Mouse (Mus musculus) CH12.LX (cell line): Measurements from ENCODE around the gene Phf21a. TPM values are rescaled to one million over a fixed set of nuclear protein-coding genes. Genes with fewer than 3 reads are reported as not detected.

Source experiments
- DNase-seq: peaks from one replicate; pipeline ENCODE4 v3.0.0-alpha.2; 2013; ENCODE audit errors: extremely low read depth
- H3K27ac ChIP-seq: 2 replicates; pipeline ENCODE4 v1.5.1; 2012; ENCODE audit warnings: low read depth, mild to moderate bottlenecking, control low read depth, moderate library complexity; ENCODE audit not compliant: insufficient read depth
- H3K27me3 ChIP-seq: replicated peaks from 2 replicates; pipeline ENCODE3; 2012; ENCODE audit warnings: inconsistent platforms
- H3K36me3 ChIP-seq, 2 experiments: replicated peaks in 1 of 2; 2 replicates each; pipeline versions ENCODE3 to v1.6.1; 2012; ENCODE audit warnings: inconsistent platforms in 1 of 2, low read length in 1 of 2, mild to moderate bottlenecking in 1 of 2, mixed read lengths in 1 of 2, moderate library complexity in 1 of 2; ENCODE audit not compliant: control insufficient read depth in 1 of 2, insufficient read depth in 1 of 2
- H3K4me1 ChIP-seq, 2 experiments: 2 replicates each; pipeline ENCODE4 v1.6.1; 2012; ENCODE audit warnings: inconsistent platforms in 1 of 2, moderate library complexity in 1 of 2; ENCODE audit not compliant: insufficient read depth in 2 of 2, control insufficient read depth in 1 of 2
- H3K4me2 ChIP-seq: 2 replicates; pipeline ENCODE4 v1.6.1; 2012; ENCODE audit warnings: low read depth, mild to moderate bottlenecking, control low read depth; ENCODE audit not compliant: poor library complexity, insufficient read depth, severe bottlenecking
- H3K4me3 ChIP-seq, 3 experiments: fragments of 150-350 bp in 1 of 3; sonication (generic) in 1 of 3; replicated peaks in 1 of 3; 2 replicates each; pipeline versions ENCODE3 to v1.5.1; 2011 to 2012; ENCODE audit warnings: low read depth in 2 of 3, low read length in 2 of 3, mild to moderate bottlenecking in 2 of 3, moderate library complexity in 2 of 3, control low read depth in 1 of 3, improper control_type of control experiment in 1 of 3, inconsistent platforms in 1 of 3, mixed read lengths in 1 of 3; ENCODE audit not compliant: poor library complexity in 1 of 3
- H3K79me2 ChIP-seq: replicated peaks from 2 replicates; pipeline ENCODE4 v1.6.1; 2012; ENCODE audit warnings: mild to moderate bottlenecking, moderate library complexity; ENCODE audit not compliant: control insufficient read depth, poor library complexity, insufficient read depth, severe bottlenecking; ENCODE audit errors: extremely low read depth
- H3K9ac ChIP-seq: 2 replicates; pipeline ENCODE4 v1.6.1; 2012; ENCODE audit warnings: low read depth, mild to moderate bottlenecking, control low read depth, moderate library complexity; ENCODE audit not compliant: insufficient read depth
- H3K9me3 ChIP-seq: replicated peaks from 2 replicates; pipeline ENCODE3; 2012; ENCODE audit warnings: low read length, inconsistent platforms, mixed read lengths
- EP300 ChIP-seq: IDR thresholded peaks from 2 replicates; pipeline ENCODE4 v1.6.1; 2011; ENCODE audit warnings: low read length, improper control_type of control experiment
- ETS1 ChIP-seq: conservative IDR thresholded peaks from 2 replicates; pipeline ENCODE4 v1.6.1; 2012; ENCODE audit warnings: low read depth, mild to moderate bottlenecking, inconsistent platforms, low read length, improper control_type of control experiment, moderate library complexity
- GABPA ChIP-seq: IDR thresholded peaks from 2 replicates; pipeline ENCODE4 v1.6.1; 2012; ENCODE audit warnings: low read depth, low read length, improper control_type of control experiment, inconsistent platforms; ENCODE audit not compliant: insufficient replicate concordance
- JUN ChIP-seq: IDR thresholded peaks from 2 replicates; pipeline ENCODE4 v1.6.1; 2011; ENCODE audit warnings: low read depth, mild to moderate bottlenecking, low read length, improper control_type of control experiment, moderate library complexity; ENCODE audit not compliant: insufficient read depth
- JUND ChIP-seq: conservative IDR thresholded peaks from 2 replicates; pipeline ENCODE4 v1.6.1; 2011; ENCODE audit warnings: low read depth, low read length, improper control_type of control experiment
- KAT2A ChIP-seq: IDR thresholded peaks from 2 replicates; pipeline ENCODE4 v1.6.1; 2012; ENCODE audit warnings: low read length, improper control_type of control experiment, inconsistent platforms; ENCODE audit not compliant: insufficient replicate concordance
- MAFK ChIP-seq: IDR thresholded peaks from 2 replicates; pipeline ENCODE4 v1.6.1; 2011; ENCODE audit warnings: low read length, improper control_type of control experiment; ENCODE audit not compliant: insufficient replicate concordance
- MAX ChIP-seq: IDR thresholded peaks from 2 replicates; pipeline ENCODE4 v1.6.1; 2011; ENCODE audit warnings: low read length, improper control_type of control experiment
- MAZ ChIP-seq: IDR thresholded peaks from 2 replicates; pipeline ENCODE4 v1.6.1; 2012; ENCODE audit warnings: low read depth, mild to moderate bottlenecking, inconsistent platforms, low read length, improper control_type of control experiment, moderate library complexity
- MEF2A ChIP-seq: IDR thresholded peaks from 2 replicates; pipeline ENCODE4 v1.6.1; 2014; ENCODE audit warnings: low read depth, mild to moderate bottlenecking, inconsistent platforms, low read length, improper control_type of control experiment, borderline replicate concordance
- MXI1 ChIP-seq: IDR thresholded peaks from 2 replicates; pipeline ENCODE4 v1.6.1; 2011; ENCODE audit warnings: mild to moderate bottlenecking, low read depth, low read length, improper control_type of control experiment
- MYC ChIP-seq: IDR thresholded peaks from 2 replicates; pipeline ENCODE4 v1.6.1; 2011; ENCODE audit warnings: low read depth, mild to moderate bottlenecking, improper control_type of control experiment, low read length
- NELFE ChIP-seq: IDR thresholded peaks from 2 replicates; pipeline ENCODE4 v1.6.1; 2011; ENCODE audit warnings: low read depth, low read length, improper control_type of control experiment
- NRF1 ChIP-seq: IDR thresholded peaks from 2 replicates; pipeline ENCODE4 v1.6.1; 2014; ENCODE audit warnings: low read depth, mild to moderate bottlenecking, inconsistent platforms, low read length, improper control_type of control experiment, moderate library complexity
- PAX5 ChIP-seq: IDR thresholded peaks from 2 replicates; pipeline ENCODE4 v1.6.1; 2012; ENCODE audit warnings: low read length, inconsistent platforms, mixed read lengths
- POLR2A ChIP-seq: IDR thresholded peaks from 2 replicates; pipeline ENCODE4 v1.6.1; 2011; ENCODE audit warnings: low read depth, mild to moderate bottlenecking, improper control_type of control experiment, low read length
- RAD21 ChIP-seq: IDR thresholded peaks from 2 replicates; pipeline ENCODE4 v1.6.1; 2011; ENCODE audit warnings: low read depth, mild to moderate bottlenecking, low read length, improper control_type of control experiment, moderate library complexity
- RCOR1 ChIP-seq: conservative IDR thresholded peaks from 2 replicates; pipeline ENCODE4 v1.6.1; 2012; ENCODE audit warnings: low read depth, mild to moderate bottlenecking, inconsistent platforms, low read length, improper control_type of control experiment
- SIN3A ChIP-seq: IDR thresholded peaks from 2 replicates; pipeline ENCODE4 v1.6.1; 2012; ENCODE audit warnings: low read length, improper control_type of control experiment, inconsistent platforms
- SMC3 ChIP-seq: IDR thresholded peaks from 2 replicates; pipeline ENCODE4 v1.6.1; 2011; ENCODE audit warnings: low read depth, low read length, improper control_type of control experiment
- TBP ChIP-seq: conservative IDR thresholded peaks from 2 replicates; pipeline ENCODE4 v1.6.1; 2011; ENCODE audit warnings: low read depth, low read length, improper control_type of control experiment
- TCF12 ChIP-seq: IDR thresholded peaks from 2 replicates; pipeline ENCODE4 v1.6.1; 2014; ENCODE audit warnings: low read depth, mild to moderate bottlenecking, inconsistent platforms, low read length, improper control_type of control experiment
- UBTF ChIP-seq: IDR thresholded peaks from 2 replicates; pipeline ENCODE4 v1.6.1; 2012; ENCODE audit warnings: low read depth, mild to moderate bottlenecking, inconsistent platforms, low read length, improper control_type of control experiment, moderate library complexity
- USF1 ChIP-seq: IDR thresholded peaks from 2 replicates; pipeline ENCODE4 v1.6.1; 2014; ENCODE audit warnings: low read depth, mild to moderate bottlenecking, inconsistent platforms, low read length, improper control_type of control experiment
- USF2 ChIP-seq: conservative IDR thresholded peaks from 2 replicates; pipeline ENCODE4 v1.6.1; 2011; ENCODE audit warnings: low read depth, low read length, improper control_type of control experiment
- ZC3H11A ChIP-seq: IDR thresholded peaks from 2 replicates; pipeline ENCODE4 v1.6.1; 2012; ENCODE audit warnings: low read depth, mild to moderate bottlenecking, inconsistent platforms, low read length, improper control_type of control experiment
- dilution Hi-C: fragments of 300-500 bp; cut with MboI; formaldehyde crosslinking; loops from 2 replicates; pipeline ENCODE4 v1.14.3; 2020; ENCODE audit warnings: low sequenced_read_pairs; ENCODE audit not compliant: extremely low pct_unique_long_range_greater_than_20kb, extremely low pct_ligation_motif_present
- in situ Hi-C: fragments of 300-500 bp; cut with MboI; formaldehyde crosslinking; loops from 3 replicates; pipeline ENCODE4 v1.14.3; 2019; ENCODE audit warnings: low sequenced_read_pairs, low pct_ligation_motif_present, low pct_unique_long_range_greater_than_20kb, mixed read lengths
- polyA plus RNA-seq: library from polyadenylated mRNA; unstranded; fragments of >175 nt; gene quantifications from 2 replicates; pipeline ENCODE4 v1.2.1, GENCODE M21; 2012; ENCODE audit warnings: low read depth; ENCODE audit not compliant: insufficient read length
- total RNA-seq, 2 experiments: library from RNA; depleted of rRNA; stranded (reverse); fragments of 300-350 nt in 1 of 2; fragments of >200 nt in 1 of 2; gene quantifications; 2 replicates each; pipeline ENCODE4 v1.2.3; 2012 to 2014

The Phf21a gene
- total and polyA plus RNA-seq, 3 experiments = 10.2 to 24.5 (median 12.0) TPM

- no peaks in the 10 kb centered on the region for H3K27me3 ChIP-seq
- no peak overlapping the region for H3K4me2 ChIP-seq
- H3K27ac ChIP-seq = no peak overlapping the region
- in situ Hi-C loops (no loop called here), dilution Hi-C loops (no loop called here)
- peaks cover 8% of the 10 kb centered on the region for H3K79me2 ChIP-seq
- H3K4me1 ChIP-seq = peaks cover 7 to 44% of the 10 kb centered on the region in 2 experiments
- no peaks in the 10 kb centered on the region for H3K9me3 ChIP-seq
- no peak overlapping the region for H3K4me3 ChIP-seq
- no peak for DNase-seq
- H3K9ac ChIP-seq = no peak overlapping the region
- H3K36me3 ChIP-seq = peaks cover 4 to 13% of the 10 kb centered on the region in 2 experiments
- TF ChIP-seq KAT2A (no peak), MEF2A (no peak), JUND (no peak), MXI1 (no peak), PAX5 (no peak), MAZ (no peak), JUN (no peak), RAD21 (no peak), NELFE (no peak), SIN3A (no peak), NRF1 (no peak), EP300 (no peak), SMC3 (no peak), ZC3H11A (no peak)
These were observed 105.2 kb downstream of the Phf21a start for GRCm38 (mm10) chr2:92198126-92198525.

- peaks cover 5 to 41% of the 10 kb centered on the region in 2 experiments for H3K4me1 ChIP-seq
- no peak overlapping the region for H3K27ac ChIP-seq
- H3K9ac ChIP-seq = no peak overlapping the region
- H3K27me3 ChIP-seq = no peaks in the 10 kb centered on the region
- H3K9me3 ChIP-seq = no peaks in the 10 kb centered on the region
- H3K79me2 ChIP-seq = peaks cover 5% of the 10 kb centered on the region; the same call in 1 of the 2 replicates
- H3K4me2 ChIP-seq = no peak overlapping the region
- TF ChIP-seq MXI1 (no peak), MEF2A (no peak), MAFK (no peak), UBTF (no peak), USF1 (no peak), EP300 (no peak), RCOR1 (no peak), POLR2A (no peak), TBP (no peak), ZC3H11A (no peak), ETS1 (no peak), GABPA (no peak), SMC3 (no peak), RAD21 (no peak), TCF12 (no peak), MAX (no peak), MYC (no peak), USF2 (no peak)
- DNase-seq = no peak
- H3K36me3 ChIP-seq = peaks cover 4 to 12% of the 10 kb centered on the region in 2 experiments
- no peak overlapping the region for H3K4me3 ChIP-seq
- in situ Hi-C loops = no loop called here
- dilution Hi-C loops = no loop called here
These were observed 105.8 kb downstream of the Phf21a start for GRCm38 (mm10) chr2:92198747-92199146.
